Mouse (Mus musculus): ENCODE results near the gene Cpn1. TPM values are rescaled to one million over a fixed set of nuclear protein-coding genes. Genes with fewer than 3 reads are reported as not detected.

Cpn1 gene
- polyA plus RNA-seq, 1 experiment from 2014 or later, result 0.10 TPM

DNA sequence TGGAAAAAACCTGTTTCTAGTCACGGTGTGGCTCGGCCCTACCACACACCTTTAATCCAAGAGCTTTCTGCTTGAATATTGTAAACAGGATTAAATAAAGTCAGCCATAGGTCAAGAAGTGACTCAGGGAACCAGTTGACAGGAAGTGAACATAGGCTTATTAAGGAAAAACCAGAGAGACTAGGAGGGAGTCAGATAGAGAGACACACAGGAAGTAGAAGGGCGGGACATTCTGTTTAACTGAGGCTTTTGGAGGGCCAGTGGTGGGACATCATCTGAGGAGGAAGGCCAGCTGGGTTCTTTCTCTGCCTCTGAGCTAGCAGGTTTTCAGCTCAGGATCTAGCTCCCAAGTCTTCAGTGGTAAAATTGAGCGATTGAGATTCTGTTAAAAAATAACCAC is 66.5 kb downstream of the Cpn1 start:
- 93% methylated on average over 4 of the region's 4 CpGs for WGBS
- H3K27ac ChIP-seq (replicated peaks), result no peak overlapping the region
- H3K9ac ChIP-seq (replicated peaks), result no peak overlapping the region
- no peaks in the 10 kb centered on the region for H3K27me3 ChIP-seq (replicated peaks)
- H3K4me1 ChIP-seq, result peaks cover 6% of the 10 kb centered on the region
- no peak overlapping the region for H3K4me2 ChIP-seq
- peaks cover 4% of the 10 kb centered on the region; the same call in 1 of the 2 replicates for H3K36me3 ChIP-seq
- no peak overlapping the region for H3K4me3 ChIP-seq (replicated peaks)
- H3K9me3 ChIP-seq (replicated peaks), result no peaks in the 10 kb centered on the region
- no peak for ATAC-seq (ENCODE audit: low FRiP score)

GRCm38 (mm10) chr19:43918834-43919233 is 67.5 kb downstream of the Cpn1 start:
- WGBS, result 81% methylated on average over 3 of the region's 3 CpGs
- Histone ChIP-seq H3K36me3 (peaks cover 4% of the 10 kb centered on the region; the same call in 1 of the 2 replicates), H3K9ac (replicated peaks) (no peak overlapping the region), H3K4me2 (no peak overlapping the region), H3K27me3 (replicated peaks) (no peaks in the 10 kb centered on the region), H3K9me3 (replicated peaks) (no peaks in the 10 kb centered on the region), H3K4me3 (replicated peaks) (no peak overlapping the region), H3K27ac (replicated peaks) (no peak overlapping the region), H3K4me1 (peaks cover 6% of the 10 kb centered on the region)
- no peak for ATAC-seq (ENCODE audit: low FRiP score)

GRCm38 (mm10) chr19:43917763-43918162 is 68.6 kb downstream of the Cpn1 start:
- no peaks in the 10 kb centered on the region for H3K27me3 ChIP-seq (replicated peaks)
- H3K4me3 ChIP-seq (replicated peaks), result no peak overlapping the region
- H3K4me1 ChIP-seq, result peaks cover 6% of the 10 kb centered on the region
- WGBS, result 81% methylated on average over 6 of the region's 6 CpGs
- peaks cover under 1% of the 10 kb centered on the region; the same call in 1 of the 2 replicates for H3K36me3 ChIP-seq
- no peak overlapping the region for H3K4me2 ChIP-seq
- H3K9me3 ChIP-seq (replicated peaks), result no peaks in the 10 kb centered on the region
- ATAC-seq (ENCODE audit: low FRiP score), result no peak
- no peak overlapping the region for H3K9ac ChIP-seq (replicated peaks)
- H3K27ac ChIP-seq (replicated peaks), result no peak overlapping the region

DNA sequence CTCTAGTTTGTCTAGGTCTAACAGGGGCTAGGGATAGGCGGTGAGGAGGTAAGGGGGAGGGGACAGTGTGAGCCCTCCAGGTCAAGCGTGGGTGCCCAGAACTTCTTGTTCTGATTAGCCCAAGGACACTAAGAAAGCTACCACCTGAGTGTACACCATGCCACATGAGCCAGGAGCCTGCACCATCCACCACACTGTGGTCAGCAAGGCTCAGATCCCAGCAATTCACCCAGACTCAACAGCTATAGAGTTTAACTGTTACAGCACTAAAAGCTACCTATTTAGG is 69.0 kb downstream of the Cpn1 start:
- H3K36me3 ChIP-seq, result no peaks in the 10 kb centered on the region
- H3K9ac ChIP-seq (replicated peaks), result no peak overlapping the region
- WGBS, result 75% methylated on average over 2 of the region's 2 CpGs
- H3K9me3 ChIP-seq (replicated peaks), result no peaks in the 10 kb centered on the region
- H3K4me2 ChIP-seq, result no peak overlapping the region
- no peak overlapping the region for H3K27ac ChIP-seq (replicated peaks)
- no peak for ATAC-seq (ENCODE audit: low FRiP score)
- H3K4me3 ChIP-seq (replicated peaks), result no peak overlapping the region
- H3K4me1 ChIP-seq, result peaks cover 6% of the 10 kb centered on the region
- H3K27me3 ChIP-seq (replicated peaks), result no peaks in the 10 kb centered on the region

DNA sequence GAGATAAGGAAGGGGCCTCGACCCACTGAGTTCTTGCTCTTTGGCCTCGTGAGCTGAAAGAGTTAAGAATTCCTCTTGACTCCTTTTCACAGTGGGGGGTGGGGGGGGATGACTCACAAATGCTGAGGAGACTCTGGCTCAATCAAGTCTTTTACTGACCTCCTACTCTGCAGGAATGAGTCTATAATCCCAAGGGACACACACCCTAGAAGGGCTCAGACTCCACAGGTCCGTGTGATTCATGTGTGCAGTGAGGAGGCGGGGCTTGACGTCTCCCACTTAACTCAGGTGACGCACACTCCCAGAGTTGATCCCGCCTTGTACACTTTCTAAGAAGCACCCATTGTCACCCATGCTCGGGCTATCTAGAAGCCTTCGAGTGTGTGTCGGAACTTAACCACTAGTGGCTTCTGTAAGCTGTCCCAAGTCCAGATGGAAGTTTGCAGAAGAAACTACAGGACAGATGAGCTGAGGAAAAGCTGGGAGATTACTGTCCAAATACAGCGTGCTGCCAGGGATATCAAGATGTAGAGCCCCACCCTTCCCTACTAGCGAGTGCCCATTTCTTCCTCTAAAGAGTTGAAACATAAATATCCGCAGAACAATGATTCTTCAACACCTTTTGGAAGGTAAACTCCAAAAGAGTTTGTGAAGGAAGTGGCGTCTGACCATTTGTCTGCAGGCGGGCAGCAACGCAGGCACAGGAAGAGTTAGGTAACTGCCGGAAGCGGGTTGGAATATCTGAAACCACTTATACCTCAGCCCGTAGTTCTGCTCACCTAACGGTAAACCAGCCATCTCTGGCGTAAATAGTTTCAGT is 69.6 kb downstream of the Cpn1 start:
- no peak overlapping the region for H3K27ac ChIP-seq (replicated peaks)
- H3K36me3 ChIP-seq, result no peaks in the 10 kb centered on the region
- H3K4me2 ChIP-seq, result no peak overlapping the region
- H3K4me3 ChIP-seq (replicated peaks), result no peak overlapping the region
- no peak for ATAC-seq (ENCODE audit: low FRiP score)
- no peaks in the 10 kb centered on the region for H3K27me3 ChIP-seq (replicated peaks)
- H3K4me1 ChIP-seq, result peaks cover 6% of the 10 kb centered on the region
- H3K9me3 ChIP-seq (replicated peaks), result no peaks in the 10 kb centered on the region
- H3K9ac ChIP-seq (replicated peaks), result no peak overlapping the region
- 73% methylated on average over 21 of the region's 21 CpGs for WGBS

- H3K36me3 ChIP-seq, result peaks cover 9% of the 10 kb centered on the region; the same call in 1 of the 2 replicates
- peaks cover 2% of the 10 kb centered on the region for H3K4me1 ChIP-seq
- no peak overlapping the region for H3K4me3 ChIP-seq (replicated peaks)
- H3K9ac ChIP-seq (replicated peaks), result no peak overlapping the region
- no peak for ATAC-seq (ENCODE audit: low FRiP score)
- no peaks in the 10 kb centered on the region for H3K27me3 ChIP-seq (replicated peaks)
- WGBS, result 82% methylated on average over 9 of the region's 9 CpGs
- H3K9me3 ChIP-seq (replicated peaks), result no peaks in the 10 kb centered on the region
- no peak overlapping the region for H3K4me2 ChIP-seq
- no peak overlapping the region for H3K27ac ChIP-seq (replicated peaks)
Observed at GRCm38 (mm10) chr19:43915431-43915830, 70.9 kb downstream of the Cpn1 start.

DNA sequence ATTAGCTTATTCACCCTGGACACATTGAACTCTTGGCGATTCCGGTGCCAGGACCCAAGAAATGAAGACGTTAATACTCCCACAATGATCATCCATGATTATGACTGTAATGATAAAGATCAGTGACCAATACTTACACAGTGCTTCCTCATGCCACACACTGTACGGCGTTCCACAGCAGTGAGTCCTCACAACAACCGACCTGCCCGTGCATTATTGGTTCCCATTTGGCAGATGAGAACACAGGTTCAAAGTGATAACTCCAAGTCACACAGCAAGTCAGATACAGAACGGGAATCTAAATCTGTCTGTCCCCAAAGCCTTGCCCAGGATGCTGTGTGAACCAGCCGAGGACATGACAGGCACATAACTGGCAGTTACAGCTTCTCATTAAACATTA is 71.4 kb downstream of the Cpn1 start:
- no peak for ATAC-seq (ENCODE audit: low FRiP score)
- 88% methylated on average over 9 of the region's 9 CpGs for WGBS
- H3K9ac ChIP-seq (replicated peaks), result no peak overlapping the region
- peaks cover 14% of the 10 kb centered on the region for H3K36me3 ChIP-seq
- no peak overlapping the region for H3K4me3 ChIP-seq (replicated peaks)
- no peaks in the 10 kb centered on the region; the same call in 1 of the 2 replicates for H3K4me1 ChIP-seq
- H3K9me3 ChIP-seq (replicated peaks), result no peaks in the 10 kb centered on the region
- H3K4me2 ChIP-seq, result no peak overlapping the region
- no peak overlapping the region for H3K27ac ChIP-seq (replicated peaks)
- no peaks in the 10 kb centered on the region for H3K27me3 ChIP-seq (replicated peaks)

DNA sequence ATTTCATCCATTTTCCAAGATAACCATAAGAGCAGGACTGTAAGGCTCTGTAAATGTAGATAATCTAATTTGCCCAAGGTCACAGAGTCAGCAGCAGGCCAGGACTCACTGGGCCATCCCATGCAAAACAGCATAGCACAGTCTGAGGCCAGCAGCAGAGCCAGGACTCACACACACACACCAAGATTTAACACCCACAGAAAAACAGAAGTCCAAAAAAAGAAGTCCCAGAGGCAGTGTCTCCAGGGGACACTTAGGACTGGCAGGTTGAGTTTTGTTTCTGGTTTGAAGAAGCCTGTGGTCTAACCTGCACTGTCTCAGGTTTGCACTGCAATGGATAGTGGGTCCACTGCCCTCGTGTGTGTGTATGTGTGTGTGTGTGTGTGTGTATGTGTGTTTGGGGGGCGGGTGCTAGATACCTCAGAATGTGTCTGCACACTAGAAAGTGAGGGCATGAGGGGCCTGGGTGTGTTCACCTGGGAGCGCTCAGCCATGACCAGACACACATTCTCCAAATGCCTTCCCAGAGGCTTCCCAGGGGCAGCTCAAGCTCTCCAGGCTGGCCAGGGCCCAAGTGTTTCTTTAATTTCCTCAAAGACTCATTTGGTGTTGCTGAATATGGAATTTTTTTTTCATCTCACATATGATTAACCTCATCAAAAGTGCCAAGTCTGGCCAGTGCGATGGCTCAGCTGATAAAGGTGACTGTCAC is 73.4 kb downstream of the Cpn1 start:
- Histone ChIP-seq H3K36me3 (peaks cover 24% of the 10 kb centered on the region), H3K4me1 (no peaks in the 10 kb centered on the region; the same call in 1 of the 2 replicates), H3K4me2 (no peak overlapping the region), H3K27me3 (replicated peaks) (no peaks in the 10 kb centered on the region), H3K27ac (replicated peaks) (no peak overlapping the region), H3K4me3 (replicated peaks) (no peak overlapping the region), H3K9ac (replicated peaks) (no peak overlapping the region), H3K9me3 (replicated peaks) (no peaks in the 10 kb centered on the region)
- 92% methylated on average over 4 of the region's 4 CpGs for WGBS
- ATAC-seq (ENCODE audit: low FRiP score), result no peak

GRCm38 (mm10) chr19:43906492-43906891 is 79.9 kb downstream of the Cpn1 start:
- Histone ChIP-seq H3K27me3 (replicated peaks) (no peaks in the 10 kb centered on the region), H3K4me3 (replicated peaks) (no peak overlapping the region), H3K9me3 (replicated peaks) (no peaks in the 10 kb centered on the region), H3K36me3 (peaks cover 38% of the 10 kb centered on the region), H3K27ac (replicated peaks) (no peak overlapping the region), H3K9ac (replicated peaks) (no peak overlapping the region), H3K4me2 (no peak overlapping the region), H3K4me1 (no peaks in the 10 kb centered on the region)
- 92% methylated on average over 7 of the region's 7 CpGs for WGBS
- no peak for ATAC-seq (ENCODE audit: low FRiP score)

Other genes with a start within 250 kb of the Cpn1 start
- 6.5 and 11.3 TPM in 2 replicates for gene Cutc, start 233.6 kb downstream of the Cpn1 start, polyA plus RNA-seq (2015; fragmentation: Nextera tagmentation; extraction: Ambion mirVana)
- 11.9 and 17.6 TPM in 2 replicates for gene Cox15, start 233.6 kb downstream of the Cpn1 start, polyA plus RNA-seq (2015; fragmentation: Nextera tagmentation; extraction: Ambion mirVana)
- gene Abcc2, start 204.4 kb downstream of the Cpn1 start, polyA plus RNA-seq (2015; fragmentation: Nextera tagmentation; extraction: Ambion mirVana), result 0.06 and 0.15 TPM in 2 replicates
- 8.0 and 12.7 TPM in 2 replicates for gene Dnmbp, start 46.4 kb downstream of the Cpn1 start, polyA plus RNA-seq (2015; fragmentation: Nextera tagmentation; extraction: Ambion mirVana)
- gene Cyp2c23, start 42.7 kb upstream of the Cpn1 start, polyA plus RNA-seq (2015; fragmentation: Nextera tagmentation; extraction: Ambion mirVana), result 0.09 TPM in 1 of 2 replicates, not detected in the other
- gene Erlin1, start 83.2 kb upstream of the Cpn1 start, polyA plus RNA-seq (2015; fragmentation: Nextera tagmentation; extraction: Ambion mirVana), result 20.2 and 22.8 TPM in 2 replicates
- 55.8 and 62.6 TPM in 2 replicates for gene Chuk, start 120.9 kb upstream of the Cpn1 start, polyA plus RNA-seq (2015; fragmentation: Nextera tagmentation; extraction: Ambion mirVana)
- gene Cwf19l1, start 149.3 kb upstream of the Cpn1 start, polyA plus RNA-seq (2015; fragmentation: Nextera tagmentation; extraction: Ambion mirVana), result 29.8 and 31.1 TPM in 2 replicates
- 158 and 169 TPM in 2 replicates for gene Bloc1s2, start 159.9 kb upstream of the Cpn1 start, polyA plus RNA-seq (2015; fragmentation: Nextera tagmentation; extraction: Ambion mirVana)
- 3.0 and 3.7 TPM in 2 replicates for gene Pkd2l1, start 205.9 kb upstream of the Cpn1 start, polyA plus RNA-seq (2015; fragmentation: Nextera tagmentation; extraction: Ambion mirVana)
- gene Scd3, start 216.7 kb upstream of the Cpn1 start, polyA plus RNA-seq (2015; fragmentation: Nextera tagmentation; extraction: Ambion mirVana), result 4.4 and 4.8 TPM in 2 replicates

Data from neural tube, embryonic 15.5 days (tissue).